In the genomic region with DNA sequence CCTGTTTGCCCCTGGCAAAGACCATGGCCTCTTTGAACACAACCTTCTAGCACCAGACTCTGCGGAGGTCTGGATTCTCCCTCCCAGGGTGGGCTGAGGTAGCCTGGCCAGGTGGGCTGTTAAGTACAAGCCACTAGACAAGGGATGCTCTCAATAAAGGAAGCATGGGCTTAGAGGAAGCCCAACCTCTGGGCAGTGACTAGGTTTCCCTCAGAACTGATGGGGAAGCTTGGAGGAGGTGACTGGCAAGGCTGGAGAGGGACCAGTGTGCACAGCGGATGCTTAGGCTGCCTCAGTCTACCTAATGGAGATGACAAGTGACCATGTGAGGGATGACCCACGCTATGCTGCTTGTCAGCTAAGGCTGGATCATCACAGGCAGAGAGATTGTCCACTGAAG, we compare ENCODE assay signal across 9 mouse cellular contexts.
"Had no signal": no experiment of that assay in that cellular context is flagged by ENCODE, and none has a peak within 500 bp of the region (broad histone marks: within the 10 kb centered on the region; RNA-seq: fewer than 3 reads in every experiment).

No protein-coding gene starts in this region.

- DNase-seq: gastrocnemius, postnatal 14 days; gastrocnemius, postnatal 36 days; heart, adult 2 months; heart, postnatal 14 days; heart, postnatal 36 days; kidney, postnatal 10 days; layer of hippocampus, adult 9-11 months; layer of hippocampus, postnatal 36 days; left cerebral cortex, postnatal 4 days had no signal
